Mouse (Mus musculus) heart, embryonic 14.5 days (tissue): ENCODE results near the gene Tmem175. TPM values are rescaled to one million over a fixed set of nuclear protein-coding genes. Genes with fewer than 3 reads are reported as not detected.

Experiments used
- ATAC-seq: fragments of 200-750 bp; cut with Nextera tagmentation; 2 replicates; pipeline ENCODE4 v1.8.0; 2017; ENCODE audit warnings: low read depth, moderate TSS enrichment; ENCODE audit not compliant: insufficient number of reproducible peaks, insufficient read depth, low FRiP score
- H3K27ac ChIP-seq, 2 experiments: fragments of 200-500 bp in 1 of 2; fragments of 300-500 bp in 1 of 2; sonication (generic) in 1 of 2; replicated peaks in 1 of 2; 2 replicates each; pipeline ENCODE4 v1.5.1; 2012 to 2014; ENCODE audit warnings: low read depth in 2 of 2, low read length in 2 of 2, control low read depth in 1 of 2, mild to moderate bottlenecking in 1 of 2, mixed read lengths in 1 of 2; ENCODE audit not compliant: control insufficient read depth in 1 of 2, insufficient read depth in 1 of 2
- H3K27me3 ChIP-seq: fragments of 300-500 bp; sonication (generic); 2 replicates; pipeline ENCODE4 v1.6.1; 2014; ENCODE audit warnings: mild to moderate bottlenecking, low read length, control low read depth; ENCODE audit not compliant: control insufficient read depth, insufficient read depth
- H3K36me3 ChIP-seq: fragments of 300-500 bp; sonication (generic); 2 replicates; pipeline ENCODE4 v1.6.1; 2014; ENCODE audit warnings: mild to moderate bottlenecking, control low read depth, low read length, mixed read lengths; ENCODE audit not compliant: control insufficient read depth, insufficient read depth
- H3K4me1 ChIP-seq, 2 experiments: fragments of 200-500 bp in 1 of 2; fragments of 300-500 bp in 1 of 2; sonication (generic) in 1 of 2; 2 replicates each; pipeline ENCODE4 v1.6.1; 2012 to 2014; ENCODE audit warnings: low read length in 2 of 2, control low read depth in 1 of 2, mixed read lengths in 1 of 2; ENCODE audit not compliant: control insufficient read depth in 2 of 2, insufficient read depth in 2 of 2
- H3K4me2 ChIP-seq: fragments of 300-500 bp; sonication (generic); 2 replicates; pipeline ENCODE4 v1.6.1; 2014; ENCODE audit warnings: mild to moderate bottlenecking, low read length
- H3K4me3 ChIP-seq, 2 experiments: fragments of 200-500 bp in 1 of 2; fragments of 300-500 bp in 1 of 2; sonication (generic) in 1 of 2; 2 replicates each; pipeline ENCODE4 v1.5.1; 2012 to 2014; ENCODE audit warnings: low read length in 2 of 2, mild to moderate bottlenecking in 2 of 2, control low read depth in 1 of 2, low read depth in 1 of 2, moderate library complexity in 1 of 2; ENCODE audit not compliant: control insufficient read depth in 1 of 2, insufficient read depth in 1 of 2
- H3K9ac ChIP-seq: fragments of 300-500 bp; sonication (generic); 2 replicates; pipeline ENCODE4 v1.6.1; 2014; ENCODE audit warnings: mild to moderate bottlenecking, low read length
- H3K9me3 ChIP-seq: fragments of 300-500 bp; sonication (generic); 2 replicates; pipeline ENCODE4 v1.6.1; 2016; ENCODE audit warnings: low read length, control low read depth; ENCODE audit not compliant: control insufficient read depth
- WGBS: fragments of 180-500 bp; shearing (Covaris S2); extraction: QIAGEN DNeasy Blood & Tissue Kit; methylation state at CpG from one replicate; pipeline ENCODE4 v1.1.7; 2014; 5-methylcytosine and 5-hydroxymethylcytosine counted together
- polyA plus RNA-seq: library from polyadenylated mRNA; unstranded; fragments of >200 nt; fragmentation: Nextera tagmentation; extraction: Ambion mirVana; gene quantifications from 2 replicates; pipeline ENCODE4 v1.2.1, GENCODE M21; 2014

The Tmem175 gene
- polyA plus RNA-seq: 22.1 and 22.2 TPM in 2 replicates

GRCm38 (mm10) chr5:108629634-108630483 lies at the start of gene Tmem175, which contains the start of gene Gak:
TSS of gene Tmem175 (plus strand) at chr5:108629770.
TSS of gene Gak (minus strand) at chr5:108629755.
- WGBS: under 1% methylated on average over 58 of the region's 58 CpGs
- Histone ChIP-seq H3K27me3 (no peaks in the 10 kb centered on the region), H3K36me3 (0 out of 2 replicates have a peak, but pooled peaks cover 2% of the 10 kb centered on the region), H3K27ac (peak within 1 kb of the TSS; percentile 68 to 89), H3K4me3 (peak within 1 kb of the TSS; percentile 72 to 93), H3K9me3 (no peaks in the 10 kb centered on the region), H3K4me2 (peak within 1 kb of the TSS; percentile 95), H3K4me1 (peaks cover 4 to 17% of the 10 kb centered on the region in 2 experiments; a peak in 3 of 4 replicates), H3K9ac (peak within 1 kb of the TSS; percentile 96)
- ATAC-seq: peak; percentile 94

GRCm38 (mm10) chr5:108581361-108581891 lies 48.1 kb upstream of the Tmem175 start:
- no peak for ATAC-seq
- Histone ChIP-seq H3K9me3 (no peaks in the 10 kb centered on the region), H3K4me2 (no peak overlapping the region), H3K27me3 (no peaks in the 10 kb centered on the region), H3K4me1 (no peaks in the 10 kb centered on the region), H3K4me3 (no peak overlapping the region), H3K36me3 (peaks cover 94% of the 10 kb centered on the region), H3K9ac (no peak overlapping the region), H3K27ac (no peak overlapping the region)
- 92% methylated on average over 3 of the region's 3 CpGs for WGBS

- no peak for ATAC-seq
Observed at GRCm38 (mm10) chr5:108599923-108600322, 29.6 kb upstream of the Tmem175 start.

DNA sequence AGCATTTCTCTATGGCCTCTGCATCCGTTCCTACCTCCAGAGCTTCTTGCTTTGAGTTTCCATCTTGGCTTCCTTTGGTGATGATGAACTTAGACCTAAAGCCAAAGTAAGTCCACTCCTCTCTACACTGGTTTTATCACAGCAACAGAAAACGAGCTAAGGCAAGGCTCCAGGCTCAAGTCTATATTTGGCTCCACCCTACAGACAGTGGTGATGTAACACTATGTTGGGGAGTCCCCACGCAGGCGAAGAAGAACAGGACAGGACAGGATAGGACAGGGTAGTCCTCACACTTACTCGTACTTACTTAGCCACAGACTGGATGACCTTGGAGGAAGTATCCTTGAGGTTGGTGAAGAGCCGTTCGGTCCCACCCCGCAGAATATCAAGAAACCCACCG lies 27.0 kb upstream of the Tmem175 start:
- Histone ChIP-seq H3K9me3 (no peaks in the 10 kb centered on the region), H3K4me3 (no peak overlapping the region), H3K9ac (no peak overlapping the region), H3K4me2 (no peak overlapping the region), H3K36me3 (peaks cover 98% of the 10 kb centered on the region), H3K4me1 (no peaks in the 10 kb centered on the region), H3K27ac (no peak overlapping the region), H3K27me3 (no peaks in the 10 kb centered on the region)
- no peak for ATAC-seq
- 82% methylated on average over 9 of the region's 9 CpGs for WGBS

More at GRCm38 (mm10) chr5:108599923-108600322, 29.6 kb upstream of the Tmem175 start:
- Histone ChIP-seq H3K27ac (no peak overlapping the region), H3K36me3 (peaks cover 98% of the 10 kb centered on the region), H3K4me1 (no peaks in the 10 kb centered on the region), H3K9me3 (no peaks in the 10 kb centered on the region), H3K4me3 (no peak overlapping the region), H3K9ac (no peak overlapping the region), H3K4me2 (no peak overlapping the region), H3K27me3 (no peaks in the 10 kb centered on the region)
- 89% methylated on average over 1 of the region's 1 CpGs for WGBS

DNA sequence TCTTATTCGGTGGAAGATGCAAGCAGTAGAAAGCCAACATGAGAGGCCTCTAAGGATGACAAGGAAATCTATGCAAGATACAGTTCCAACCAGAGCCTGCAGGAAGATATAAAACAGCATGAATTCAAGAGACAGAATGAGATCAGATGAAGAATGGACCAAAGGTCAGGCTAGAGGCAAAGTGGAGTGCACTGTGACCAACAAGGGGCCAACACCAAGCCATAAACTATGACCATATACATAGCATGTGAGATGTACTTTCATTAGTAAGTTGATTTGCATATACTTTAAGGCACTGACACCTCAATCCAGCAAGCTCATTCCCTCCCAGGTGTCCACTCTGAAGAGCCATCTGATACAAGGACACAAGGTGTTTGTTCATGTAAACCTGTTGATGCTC lies 19.1 kb upstream of the Tmem175 start:
- Histone ChIP-seq H3K27ac (no peak overlapping the region), H3K4me3 (no peak overlapping the region), H3K4me1 (no peaks in the 10 kb centered on the region), H3K36me3 (peaks cover 99% of the 10 kb centered on the region), H3K27me3 (no peaks in the 10 kb centered on the region), H3K4me2 (no peak overlapping the region), H3K9ac (no peak overlapping the region), H3K9me3 (no peaks in the 10 kb centered on the region)
- WGBS: 91% methylated on average over 1 of the region's 1 CpGs
- ATAC-seq: no peak

DNA sequence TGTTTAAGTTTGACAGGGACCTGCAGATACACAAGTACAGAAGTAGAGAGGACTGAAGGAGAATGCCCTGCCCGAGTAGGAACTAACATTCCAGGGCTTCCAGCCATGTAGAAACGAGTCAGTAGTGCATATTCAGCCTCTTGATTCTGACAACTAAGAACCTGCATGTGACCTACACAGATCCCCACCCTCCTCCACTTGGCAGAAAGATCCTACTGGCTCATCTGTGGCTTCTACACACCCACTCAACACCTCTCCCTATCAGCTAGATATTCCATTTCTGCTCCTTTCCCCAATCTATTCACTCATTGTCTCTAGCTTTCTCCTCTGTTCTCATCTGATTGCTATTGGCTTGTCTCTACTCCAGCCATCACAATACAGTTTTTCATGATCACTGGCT lies 7.7 kb upstream of the Tmem175 start:
- Histone ChIP-seq H3K4me2 (no peak overlapping the region), H3K9ac (no peak overlapping the region), H3K27me3 (no peaks in the 10 kb centered on the region), H3K36me3 (peaks cover 68% of the 10 kb centered on the region), H3K4me3 (no peak overlapping the region), H3K27ac (0 out of 4 replicates have a peak overlapping the region, but pooled peaks of 1 of the 2 experiments have one; percentile 45), H3K4me1 (peaks cover 0 to 8% of the 10 kb centered on the region in 2 experiments; a peak in 2 of 4 replicates), H3K9me3 (no peaks in the 10 kb centered on the region)
- no peak for ATAC-seq
- 40% methylated on average over 2 of the region's 2 CpGs for WGBS

GRCm38 (mm10) chr5:108626050-108626660 lies 3.4 kb upstream of the Tmem175 start:
- no peak for ATAC-seq
- Histone ChIP-seq H3K27ac (no peak overlapping the region), H3K4me2 (no peak overlapping the region), H3K36me3 (peaks cover 34% of the 10 kb centered on the region), H3K9ac (no peak overlapping the region), H3K4me1 (peaks cover 4 to 25% of the 10 kb centered on the region in 2 experiments; a peak in 3 of 4 replicates), H3K4me3 (no peak overlapping the region), H3K9me3 (no peaks in the 10 kb centered on the region), H3K27me3 (no peaks in the 10 kb centered on the region)
- WGBS: 77% methylated on average over 4 of the region's 4 CpGs
